Mouse (Mus musculus): ENCODE measurements at regions not wholly inside any gene's neighbourhood (a gene's known extent, or its start where the extent isn't known, plus 50 kb on each side); places are given as distances from the start of the nearest gene placed in this dataset.
A peak's percentile ranks its signal among the peaks of the same experiment; 100 is the strongest.

DNA sequence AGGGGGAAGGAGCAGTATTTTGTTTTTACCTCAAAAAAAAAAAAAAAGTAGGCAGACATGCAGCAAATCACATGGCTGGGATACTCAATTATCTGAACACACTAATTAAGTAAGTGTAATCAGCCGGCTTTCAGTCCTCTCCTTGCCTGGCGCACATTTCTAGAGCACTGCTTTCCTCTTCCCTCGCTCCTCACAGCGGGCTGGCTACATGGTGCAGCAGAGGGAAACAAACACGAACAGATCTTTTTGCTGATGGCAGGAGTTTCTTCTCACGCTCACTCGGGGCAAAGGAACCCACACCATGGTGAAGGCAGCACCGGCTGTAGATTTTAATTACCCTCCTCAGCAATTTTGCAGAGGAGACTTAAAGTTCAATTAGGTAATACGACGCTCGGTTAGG, 169.7 kb upstream of the Azi2 start:
- DNase-seq = no peak
- Histone ChIP-seq H3K27me3 (replicated peaks; ENCODE audit: control insufficient read depth, insufficient read depth, low read length) (no peaks in the 10 kb centered on the region), H3K4me1 (ENCODE audit: control insufficient read depth, insufficient read depth, low read length) (no peaks in the 10 kb centered on the region), H3K36me3 (ENCODE audit: control insufficient read depth, insufficient read depth, low read length) (no peaks in the 10 kb centered on the region), H3K27ac (ENCODE audit: insufficient read depth, low read depth, low read length) (no peak overlapping the region), H3K4me3 (ENCODE audit: insufficient read depth, low read depth, low read length) (no peak overlapping the region)
- WGBS = 35% methylated on average over 11 of the region's 11 CpGs
- TF ChIP-seq CTCF (conservative IDR thresholded peaks at IDR 0.05; ENCODE audit: insufficient read depth, insufficient read length, low read depth, low read length) = no peak
- TF ChIP-seq POLR2A (IDR thresholded peaks at IDR 0.05; ENCODE audit: low read depth, low read length) = no peak

DNA sequence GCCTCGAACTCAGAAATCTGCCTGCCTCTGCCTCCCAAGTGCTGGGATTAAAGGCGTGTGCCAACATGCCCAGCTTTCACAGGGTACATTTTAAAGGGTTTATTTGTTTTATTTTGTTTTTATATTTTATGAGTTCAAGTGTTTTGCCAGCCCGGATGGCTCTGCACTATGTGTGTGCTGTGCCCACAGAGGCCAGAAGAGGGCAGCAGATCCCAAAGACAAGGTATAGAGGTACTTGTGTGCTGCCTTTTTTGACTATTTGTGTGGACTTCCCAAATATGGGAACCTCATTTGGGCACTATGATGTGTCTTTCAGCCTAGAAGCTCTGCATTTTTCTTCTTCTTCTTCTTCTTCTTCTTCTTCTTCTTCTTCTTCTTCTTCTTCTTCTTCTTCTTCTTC, 176.4 kb upstream of the Azi2 start:
- H3K4me3 ChIP-seq (ENCODE audit: insufficient read depth, low read depth, low read length) = no peak overlapping the region
- WGBS = 94% methylated on average over 3 of the region's 3 CpGs
- no peak overlapping the region for H3K27ac ChIP-seq (ENCODE audit: insufficient read depth, low read depth, low read length)
- TF ChIP-seq CTCF (conservative IDR thresholded peaks at IDR 0.05; ENCODE audit: insufficient read depth, insufficient read length, low read depth, low read length) (0 out of 2 replicates have a peak, but pooled peaks have one; percentile 11), POLR2A (IDR thresholded peaks at IDR 0.05; ENCODE audit: low read depth, low read length) (no peak)
- DNase-seq = no peak
- H3K27me3 ChIP-seq (replicated peaks; ENCODE audit: control insufficient read depth, insufficient read depth, low read length) = no peaks in the 10 kb centered on the region
- no peaks in the 10 kb centered on the region for H3K4me1 ChIP-seq (ENCODE audit: control insufficient read depth, insufficient read depth, low read length)
- no peaks in the 10 kb centered on the region for H3K36me3 ChIP-seq (ENCODE audit: control insufficient read depth, insufficient read depth, low read length)

DNA sequence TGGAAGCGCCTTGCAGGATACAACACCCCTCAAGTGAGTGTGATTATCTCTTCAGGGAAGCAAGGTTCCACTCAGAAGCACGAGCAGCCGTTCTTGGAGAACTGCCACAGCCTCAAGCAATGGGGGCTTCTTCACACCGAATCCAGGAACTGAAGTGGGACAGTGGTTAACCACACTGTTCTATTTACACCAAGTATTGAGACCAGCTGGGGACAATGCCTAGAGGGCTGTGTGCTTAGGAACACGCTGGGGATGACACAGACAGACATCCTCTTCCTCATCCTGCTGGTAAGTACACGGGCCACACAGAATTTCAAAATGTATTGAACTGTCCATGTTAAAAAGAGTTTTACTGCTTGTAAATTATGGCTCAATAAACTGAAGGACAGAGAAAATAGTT, 177.0 kb upstream of the Azi2 start:
- no peaks in the 10 kb centered on the region for H3K36me3 ChIP-seq (ENCODE audit: control insufficient read depth, insufficient read depth, low read length)
- DNase-seq = no peak
- H3K27ac ChIP-seq (ENCODE audit: insufficient read depth, low read depth, low read length) = no peak overlapping the region
- TF ChIP-seq CTCF (conservative IDR thresholded peaks at IDR 0.05; ENCODE audit: insufficient read depth, insufficient read length, low read depth, low read length) = no peak
- no peak for TF ChIP-seq POLR2A (IDR thresholded peaks at IDR 0.05; ENCODE audit: low read depth, low read length)
- WGBS = 85% methylated on average over 6 of the region's 6 CpGs
- H3K4me3 ChIP-seq (ENCODE audit: insufficient read depth, low read depth, low read length) = no peak overlapping the region
- no peaks in the 10 kb centered on the region for H3K27me3 ChIP-seq (replicated peaks; ENCODE audit: control insufficient read depth, insufficient read depth, low read length)
- H3K4me1 ChIP-seq (ENCODE audit: control insufficient read depth, insufficient read depth, low read length) = no peaks in the 10 kb centered on the region

DNA sequence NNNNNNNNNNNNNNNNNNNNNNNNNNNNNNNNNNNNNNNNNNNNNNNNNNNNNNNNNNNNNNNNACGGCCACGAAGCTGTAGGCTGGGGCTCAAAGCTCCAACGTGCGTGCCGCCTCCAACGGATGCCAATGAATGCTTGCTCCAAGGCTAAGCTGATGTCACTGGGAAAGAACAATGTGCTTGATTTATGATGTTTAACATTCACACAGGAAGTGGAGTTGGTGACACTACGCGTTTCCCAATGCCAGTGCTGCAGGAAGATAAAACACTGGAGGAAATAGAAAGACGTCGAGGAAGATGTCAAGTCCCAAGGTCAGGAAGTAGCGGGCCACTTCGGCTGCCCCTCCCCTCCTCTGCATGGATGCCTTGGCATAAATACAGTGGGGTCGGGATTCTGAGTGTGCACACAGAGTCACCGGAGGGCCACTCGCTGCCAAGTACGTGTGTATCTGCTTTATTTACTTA, 180.7 kb upstream of the Azi2 start:
- Histone ChIP-seq H3K4me1 (ENCODE audit: control insufficient read depth, insufficient read depth, low read length) (no peaks in the 10 kb centered on the region), H3K36me3 (ENCODE audit: control insufficient read depth, insufficient read depth, low read length) (no peaks in the 10 kb centered on the region), H3K27ac (ENCODE audit: insufficient read depth, low read depth, low read length) (no peak overlapping the region), H3K27me3 (replicated peaks; ENCODE audit: control insufficient read depth, insufficient read depth, low read length) (no peaks in the 10 kb centered on the region), H3K4me3 (ENCODE audit: insufficient read depth, low read depth, low read length) (no peak overlapping the region)
- DNase-seq = peak; percentile 41
- TF ChIP-seq POLR2A (IDR thresholded peaks at IDR 0.05; ENCODE audit: low read depth, low read length) (no peak), CTCF (conservative IDR thresholded peaks at IDR 0.05; ENCODE audit: insufficient read depth, insufficient read length, low read depth, low read length) (no peak)
- 45% methylated on average over 16 of the region's 16 CpGs for WGBS

DNA sequence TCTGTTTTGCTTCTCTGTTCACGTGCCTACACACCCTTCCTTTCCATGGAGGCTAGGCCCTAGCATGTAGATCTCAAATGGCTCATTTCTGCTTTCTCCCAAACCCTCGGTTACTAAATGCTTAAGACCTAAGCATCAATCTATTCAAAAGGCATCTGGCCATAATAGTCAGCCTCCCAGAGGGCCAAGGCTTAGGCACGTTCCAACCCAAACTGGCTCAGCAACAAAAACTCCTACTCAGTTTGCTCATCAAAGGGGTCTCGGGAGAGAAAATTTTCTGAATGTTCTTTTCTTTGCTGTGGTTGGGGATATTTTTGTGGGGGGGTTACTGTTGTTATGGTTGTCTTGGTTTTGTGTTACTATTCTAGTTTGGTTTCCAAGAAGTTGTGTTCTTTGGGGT, 196.8 kb upstream of the Azi2 start:
- Histone ChIP-seq H3K4me1 (ENCODE audit: control insufficient read depth, insufficient read depth, low read length) (no peaks in the 10 kb centered on the region), H3K4me3 (ENCODE audit: insufficient read depth, low read depth, low read length) (no peak overlapping the region), H3K36me3 (ENCODE audit: control insufficient read depth, insufficient read depth, low read length) (no peaks in the 10 kb centered on the region), H3K27ac (ENCODE audit: insufficient read depth, low read depth, low read length) (no peak overlapping the region), H3K27me3 (replicated peaks; ENCODE audit: control insufficient read depth, insufficient read depth, low read length) (no peaks in the 10 kb centered on the region)
- DNase-seq = no peak
- TF ChIP-seq POLR2A (IDR thresholded peaks at IDR 0.05; ENCODE audit: low read depth, low read length) (no peak), CTCF (conservative IDR thresholded peaks at IDR 0.05; ENCODE audit: insufficient read depth, insufficient read length, low read depth, low read length) (no peak)
- 78% methylated on average over 4 of the region's 4 CpGs for WGBS

DNA sequence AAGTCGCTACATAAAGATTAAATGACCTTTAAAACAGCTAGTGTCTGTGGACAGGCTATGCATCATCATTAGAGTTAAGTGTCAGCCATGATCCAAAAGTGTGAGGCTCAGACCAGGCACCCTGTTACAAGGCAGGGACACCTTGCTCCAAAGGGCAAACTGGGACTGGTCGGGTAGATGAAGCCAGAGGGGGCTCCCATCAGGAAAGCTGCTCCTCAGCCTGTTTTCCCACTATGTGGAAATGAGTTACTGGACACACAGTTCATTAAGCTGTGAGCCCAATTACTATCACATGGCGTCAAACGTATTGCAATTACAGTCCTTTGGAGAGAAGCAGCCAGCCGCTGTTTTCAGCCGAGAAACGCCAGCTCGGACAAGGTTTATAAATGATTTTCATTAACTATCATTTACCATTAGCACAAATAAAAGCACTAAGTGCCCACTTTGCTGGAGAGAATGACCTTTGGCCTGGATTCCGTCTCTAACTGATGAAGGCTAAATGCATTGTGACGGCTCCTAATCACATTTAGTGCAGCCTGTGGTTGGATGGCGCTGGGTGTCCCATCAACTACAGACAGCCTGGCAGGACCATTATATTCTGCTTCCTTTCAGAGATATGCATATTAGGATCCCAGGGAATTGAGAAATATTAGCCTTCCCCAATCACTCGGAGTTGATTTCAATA, 203.5 kb upstream of the Azi2 start:
- Histone ChIP-seq H3K4me3 (ENCODE audit: insufficient read depth, low read depth, low read length) (no peak overlapping the region), H3K27me3 (replicated peaks; ENCODE audit: control insufficient read depth, insufficient read depth, low read length) (no peaks in the 10 kb centered on the region), H3K36me3 (ENCODE audit: control insufficient read depth, insufficient read depth, low read length) (no peaks in the 10 kb centered on the region), H3K27ac (ENCODE audit: insufficient read depth, low read depth, low read length) (no peak overlapping the region), H3K4me1 (ENCODE audit: control insufficient read depth, insufficient read depth, low read length) (no peaks in the 10 kb centered on the region)
- no peak for TF ChIP-seq POLR2A (IDR thresholded peaks at IDR 0.05; ENCODE audit: low read depth, low read length)
- no peak for TF ChIP-seq CTCF (conservative IDR thresholded peaks at IDR 0.05; ENCODE audit: insufficient read depth, insufficient read length, low read depth, low read length)
- 45% methylated on average over 12 of the region's 12 CpGs for WGBS
- no peak for DNase-seq

DNA sequence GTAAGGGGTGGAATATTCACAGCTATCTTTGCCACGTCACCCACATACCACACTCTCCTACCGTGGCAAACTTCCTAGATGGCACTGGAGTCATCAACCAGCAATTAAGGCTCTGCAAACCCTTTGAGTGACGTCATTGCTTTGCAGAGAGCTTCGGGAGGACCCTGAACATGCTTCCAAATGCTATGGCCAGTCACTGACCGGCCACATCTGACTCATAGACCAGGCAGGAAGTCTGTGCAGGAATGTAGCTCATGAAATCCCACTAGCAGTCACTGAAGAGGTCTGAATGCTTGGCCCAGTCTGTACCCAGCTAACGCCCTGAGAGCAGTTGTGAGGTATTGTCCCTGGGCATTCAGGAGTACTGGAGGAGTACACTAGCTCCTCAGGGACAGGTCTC, 203.9 kb upstream of the Rbms3 start:
- DNase-seq = no peak
- 64% methylated on average over 6 of the region's 6 CpGs for WGBS
- no peaks in the 10 kb centered on the region for H3K36me3 ChIP-seq (ENCODE audit: control insufficient read depth, insufficient read depth, low read length)

More for the DNA sequence above, 203.9 kb upstream of the Rbms3 start:
- H3K4me3 ChIP-seq (ENCODE audit: insufficient read depth, low read depth, low read length) = no peak overlapping the region
- H3K4me1 ChIP-seq (ENCODE audit: control insufficient read depth, insufficient read depth, low read length) = no peaks in the 10 kb centered on the region
- TF ChIP-seq POLR2A (IDR thresholded peaks at IDR 0.05; ENCODE audit: low read depth, low read length) (no peak), CTCF (conservative IDR thresholded peaks at IDR 0.05; ENCODE audit: insufficient read depth, insufficient read length, low read depth, low read length) (no peak)
- H3K27ac ChIP-seq (ENCODE audit: insufficient read depth, low read depth, low read length) = no peak overlapping the region
- no peaks in the 10 kb centered on the region for H3K27me3 ChIP-seq (replicated peaks; ENCODE audit: control insufficient read depth, insufficient read depth, low read length)
